Mouse (Mus musculus) spleen, adult 2 months (tissue): ENCODE measurements around the gene Abcc2.

Experiments used
- CTCF ChIP-seq: fragments of 200-500 bp; IDR thresholded peaks from 2 replicates; pipeline ENCODE4 v1.5.1; 2011; ENCODE audit warnings: mild to moderate bottlenecking, inconsistent platforms; ENCODE audit not compliant: insufficient read depth, insufficient read length, insufficient replicate concordance; ENCODE audit errors: extremely low read depth
- POLR2A ChIP-seq: fragments of 200-500 bp; IDR thresholded peaks from 2 replicates; pipeline ENCODE4 v1.6.1; 2011; ENCODE audit warnings: low read depth, low read length, inconsistent platforms

GRCm38 (mm10) chr19:43770584-43770983, 11.4 kb upstream of the Abcc2 start:
- TF ChIP-seq CTCF (no peak), POLR2A (no peak)
